Mouse (Mus musculus) embryonic fibroblast, embryonic 13.5 days (primary cell): ENCODE measurements at regions not wholly inside any gene's neighbourhood (a gene's known extent, or its start where the extent isn't known, plus 50 kb on each side); places are given as distances from the start of the nearest gene placed in this dataset.

Experiments used
- CTCF ChIP-seq: IDR thresholded peaks from 2 replicates; pipeline ENCODE4 v1.5.1; 2011; ENCODE audit warnings: mild to moderate bottlenecking, control low read depth, low read length, moderate library complexity, borderline replicate concordance; ENCODE audit not compliant: insufficient read depth
- POLR2A ChIP-seq: IDR thresholded peaks from 2 replicates; pipeline ENCODE4 v1.6.1; 2011; ENCODE audit warnings: low read depth, mild to moderate bottlenecking, control low read depth, low read length, moderate library complexity

DNA sequence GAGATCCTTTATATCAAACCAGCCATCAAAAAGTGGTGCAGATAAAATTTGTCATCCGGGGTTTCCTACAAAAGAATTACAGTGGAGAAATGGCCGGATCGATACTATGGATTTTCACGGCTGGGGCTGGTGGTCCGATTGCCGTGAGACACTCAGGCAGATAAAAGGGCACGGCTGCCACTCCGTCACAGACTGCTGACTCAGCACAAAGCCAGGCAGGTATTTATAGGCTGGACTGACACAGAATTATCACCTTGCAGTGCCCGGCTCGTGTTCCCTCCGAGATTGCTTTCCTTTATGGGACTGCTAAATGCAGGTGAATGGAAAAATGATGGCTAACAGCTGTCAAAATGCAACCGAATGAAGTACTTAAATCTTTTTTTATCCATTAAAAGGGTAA is 199.5 kb upstream of the Zfp64 start:
- TF ChIP-seq CTCF (no peak), POLR2A (no peak)
